Mouse (Mus musculus) heart, postnatal 10 days (tissue): ENCODE measurements around the gene Ank2. TPM values are rescaled to one million over a fixed set of nuclear protein-coding genes. Genes with fewer than 3 reads are reported as not detected.
"Not testable (repeated sequence)": the region's sequence is repeated elsewhere in the genome, so short reads cannot be mapped to it uniquely, and the experiment has no call there.

Experiments used
- DNase-seq, 2 experiments: peaks; one replicate each; pipeline ENCODE4 v3.0.0; 2021
- intact Hi-C: fragments of 180-260 bp; cut with DNase I; formaldehyde crosslinking; loops from one replicate; pipeline ENCODE4 v1.15.1; 2025
- total RNA-seq, 2 experiments: library from RNA; stranded (reverse); gene quantifications; 2 replicates each; pipeline ENCODE4 v1.2.3; 2021

The Ank2 gene
- total RNA-seq, 2 experiments from 2014 or later: 289 to 290 TPM

GRCm38 (mm10) chr3:127492663-127493062 is 6.5 kb downstream of the Ank2 start:
- DNase-seq: no peak
- intact Hi-C loops: no loop called here

GRCm38 (mm10) chr3:127487302-127487701 is 11.8 kb downstream of the Ank2 start:
- DNase-seq: no peak
- intact Hi-C loops: no loop called here

- no peak for DNase-seq
- intact Hi-C loops: no loop called here
Observed at GRCm38 (mm10) chr3:127485174-127485573, 14.0 kb downstream of the Ank2 start.

GRCm38 (mm10) chr3:127481658-127482057 is 17.5 kb downstream of the Ank2 start:
- no peak for DNase-seq
- intact Hi-C loops: no loop called here

GRCm38 (mm10) chr3:127480369-127480768 is 18.8 kb downstream of the Ank2 start:
- DNase-seq, intact Hi-C loops: not testable (repeated sequence)

- no peak for DNase-seq
- intact Hi-C loops: no loop called here
Observed at GRCm38 (mm10) chr3:127474115-127474514, 25.0 kb downstream of the Ank2 start.

- DNase-seq: no peak
- intact Hi-C loops: no loop called here
Observed at GRCm38 (mm10) chr3:127469164-127469752, 29.9 kb downstream of the Ank2 start.

GRCm38 (mm10) chr3:127468569-127468968 is 30.6 kb downstream of the Ank2 start:
- intact Hi-C loops: no loop called here
- DNase-seq: no peak

- intact Hi-C loops: no loop called here
- no peak for DNase-seq
Observed at GRCm38 (mm10) chr3:127463816-127464480, 35.2 kb downstream of the Ank2 start.

GRCm38 (mm10) chr3:127463165-127463564 is 36.0 kb downstream of the Ank2 start:
- intact Hi-C loops: no loop called here
- no peak for DNase-seq

GRCm38 (mm10) chr3:127462413-127462812 is 36.7 kb downstream of the Ank2 start:
- intact Hi-C loops: no loop called here
- no peak for DNase-seq

- DNase-seq: no peak
- intact Hi-C loops: no loop called here
Observed at GRCm38 (mm10) chr3:127460891-127461437, 38.2 kb downstream of the Ank2 start.

GRCm38 (mm10) chr3:127459858-127460257 is 39.3 kb downstream of the Ank2 start:
- intact Hi-C loops: no loop called here
- no peak for DNase-seq

GRCm38 (mm10) chr3:127458925-127459324 is 40.2 kb downstream of the Ank2 start:
- peak; percentile 10 to 29 for DNase-seq
- intact Hi-C loops: no loop called here

- intact Hi-C loops: no loop called here
- no peak for DNase-seq
Observed at GRCm38 (mm10) chr3:127458420-127458798, 40.7 kb downstream of the Ank2 start.

- intact Hi-C loops: no loop called here
- no peak for DNase-seq
Observed at GRCm38 (mm10) chr3:127457761-127458419, 41.3 kb downstream of the Ank2 start.

- intact Hi-C loops: loop anchor here (5.0 kb wide), 1 partner anchor 44 kb away; the partner anchor contains the start of gene Ank2
- DNase-seq: peak in 1 of 2 experiments; percentile 27
Observed at GRCm38 (mm10) chr3:127453738-127454137, 45.4 kb downstream of the Ank2 start.

GRCm38 (mm10) chr3:127453254-127453653 is 45.9 kb downstream of the Ank2 start:
- DNase-seq: no peak

GRCm38 (mm10) chr3:127452233-127452632 is 46.9 kb downstream of the Ank2 start:
- DNase-seq: no peak
- intact Hi-C loops: loop anchor here (5.0 kb wide), 1 partner anchor 45 kb away; the partner anchor contains the start of gene Ank2

More at GRCm38 (mm10) chr3:127453254-127453653, 45.9 kb downstream of the Ank2 start:
- intact Hi-C loops: loop anchor here (5.0 kb wide), 1 partner anchor 44 kb away; the partner anchor contains the start of gene Ank2

- intact Hi-C loops: loop anchor here (2.0 to 5.0 kb wide), 3 partner anchors 46 to 129 kb away; partner anchors contain the start of gene Ank2
- no peak for DNase-seq
Observed at GRCm38 (mm10) chr3:127451741-127452140, 47.4 kb downstream of the Ank2 start.

GRCm38 (mm10) chr3:127451070-127451469 is 48.1 kb downstream of the Ank2 start:
- peak; percentile 44 to 61 for DNase-seq
- intact Hi-C loops: loop anchor here (2.0 to 5.0 kb wide), 3 partner anchors 46 to 128 kb away; partner anchors contain the start of gene Ank2
